Mouse (Mus musculus) induced T-regulatory cell, adult 2 months (primary cell): ENCODE results near the gene Naaladl2.

ENCODE experiments used
- DNase-seq: peaks from one replicate; pipeline ENCODE4 v3.0.0-alpha.2; 2012; ENCODE audit warnings: low read depth

Gene Naaladl2

DNA sequence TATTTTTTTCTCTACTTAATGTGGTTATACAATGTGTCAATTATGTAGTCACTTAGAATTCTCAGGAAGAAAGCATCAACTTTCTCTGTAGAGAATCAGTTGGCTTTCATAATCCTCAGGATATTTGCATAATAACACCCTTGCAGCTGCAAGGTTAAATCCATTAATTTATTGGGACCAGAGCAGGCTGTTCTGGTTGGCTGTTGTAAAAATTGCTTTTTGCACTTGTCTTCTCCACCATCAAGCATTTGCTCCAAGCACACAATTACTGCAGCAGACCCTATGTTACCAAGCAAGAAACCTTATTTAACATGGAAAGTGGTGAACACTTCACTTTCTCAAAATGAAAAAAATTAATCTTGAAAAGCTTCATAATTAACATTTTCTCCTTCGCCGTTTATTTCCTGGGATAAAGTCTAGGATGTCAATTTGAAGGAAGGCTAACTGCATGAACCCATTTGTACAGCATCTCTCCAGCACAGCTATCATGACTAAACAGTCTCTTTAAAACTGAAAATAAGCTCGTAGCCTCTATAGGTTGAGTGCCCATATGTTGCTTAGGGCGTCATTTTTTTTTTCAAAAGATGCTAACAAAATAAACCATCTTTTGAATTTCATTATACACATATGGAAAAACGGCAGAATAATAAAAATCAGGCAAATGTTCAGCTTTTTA lies 205.4 kb downstream of the Naaladl2 start:
- no peak for DNase-seq

DNA sequence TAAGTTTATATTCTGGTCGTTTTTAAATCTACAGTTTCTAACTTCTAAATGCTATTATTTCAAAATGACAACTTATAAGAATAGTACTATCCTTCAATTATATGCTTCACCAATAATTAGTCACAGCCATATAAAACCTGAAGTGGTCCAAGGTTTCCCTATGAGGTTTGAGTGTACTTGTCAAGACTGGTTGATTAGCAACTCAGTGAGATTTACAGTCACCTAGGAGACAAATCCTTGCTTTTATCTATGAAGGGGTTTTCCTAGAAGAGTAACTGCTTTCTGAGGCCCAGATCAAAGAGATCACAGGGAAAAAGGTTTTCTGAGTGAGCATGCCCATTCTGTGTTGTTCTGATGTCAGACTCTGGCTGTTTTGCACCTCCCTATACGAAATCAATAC lies 222.2 kb downstream of the Naaladl2 start:
- no peak for DNase-seq

DNA sequence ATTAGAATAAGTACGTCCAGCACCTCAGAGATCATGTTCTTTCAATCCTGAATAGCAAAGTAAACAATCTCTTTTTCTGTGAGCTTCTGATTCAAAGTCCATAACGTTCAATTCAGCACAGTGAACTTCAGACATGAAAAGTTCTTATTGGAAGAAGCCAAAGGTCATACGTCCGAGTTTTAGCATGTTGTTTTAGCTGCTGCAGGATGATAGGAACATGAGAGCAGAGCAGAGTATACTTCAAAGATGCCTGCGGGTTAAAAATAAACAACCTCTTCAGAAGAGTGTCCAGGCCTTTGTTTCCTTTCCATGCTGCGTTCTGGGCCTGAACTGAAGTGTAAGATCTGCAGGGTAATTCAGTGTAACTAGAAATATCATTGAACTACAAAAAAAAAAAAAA lies 222.7 kb downstream of the Naaladl2 start:
- DNase-seq: no peak

DNA sequence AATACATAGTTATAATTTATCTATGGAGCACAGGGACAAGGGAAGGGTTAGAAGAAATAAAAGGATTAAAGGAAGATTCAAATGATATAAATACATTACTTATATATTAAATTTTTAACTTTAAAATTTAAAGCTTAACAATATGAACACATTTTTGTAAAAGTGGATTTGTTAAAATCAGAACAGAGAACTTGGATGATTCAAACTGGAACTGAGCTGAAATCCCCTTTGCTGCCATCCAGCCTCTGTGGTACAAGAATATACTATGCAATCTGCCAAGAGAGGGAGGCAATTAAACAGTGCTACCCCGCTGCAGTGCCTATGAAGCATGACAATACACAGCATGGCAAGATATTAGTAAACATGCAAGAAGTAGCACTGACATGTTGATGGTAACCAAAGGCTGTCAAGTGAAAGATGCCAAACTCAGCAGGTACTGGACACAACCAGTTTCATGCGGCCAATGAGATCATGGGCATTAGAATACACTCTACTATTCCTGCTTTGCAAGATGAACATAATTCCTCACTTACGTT lies 238.6 kb downstream of the Naaladl2 start:
- DNase-seq: no peak

DNA sequence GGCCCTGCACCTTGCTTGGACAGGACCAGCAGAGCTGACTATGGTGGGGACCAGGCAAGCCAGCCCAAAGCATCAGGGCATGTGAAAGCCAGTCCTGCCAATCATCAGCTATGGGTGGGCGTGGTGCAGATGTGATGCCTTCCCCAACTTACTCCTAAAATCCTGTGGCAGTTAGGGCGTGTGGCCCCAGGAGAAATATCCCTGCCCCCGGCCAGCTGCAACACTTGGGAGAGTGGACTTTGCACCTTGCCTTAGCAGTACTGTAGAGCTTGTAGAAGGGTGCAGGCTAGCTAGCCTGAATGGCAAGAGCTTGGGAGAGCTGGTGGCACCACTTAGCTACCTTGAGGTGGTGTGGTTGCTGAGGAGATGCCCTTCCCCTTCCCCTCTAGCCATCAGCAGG lies 255.3 kb downstream of the Naaladl2 start:
- no peak for DNase-seq

DNA sequence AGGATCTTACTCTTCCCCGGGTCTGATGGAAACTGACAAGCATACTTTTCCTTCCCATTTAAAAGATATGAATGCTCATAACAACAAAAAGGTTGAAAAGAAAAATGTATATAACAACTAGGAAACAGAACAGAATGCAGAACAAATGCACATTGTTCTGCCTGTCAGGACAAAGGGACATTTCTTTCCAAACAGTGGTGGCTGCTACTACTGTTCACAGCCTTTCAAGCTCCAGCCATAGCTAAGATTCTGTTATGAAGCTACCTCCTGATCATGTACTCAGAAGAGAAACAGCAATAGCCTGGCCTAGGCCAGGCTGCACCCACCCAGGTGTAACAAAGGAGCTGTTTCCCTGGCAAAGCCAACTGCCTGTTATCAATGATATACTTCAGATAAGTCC lies 271.8 kb downstream of the Naaladl2 start:
- no peak for DNase-seq

DNA sequence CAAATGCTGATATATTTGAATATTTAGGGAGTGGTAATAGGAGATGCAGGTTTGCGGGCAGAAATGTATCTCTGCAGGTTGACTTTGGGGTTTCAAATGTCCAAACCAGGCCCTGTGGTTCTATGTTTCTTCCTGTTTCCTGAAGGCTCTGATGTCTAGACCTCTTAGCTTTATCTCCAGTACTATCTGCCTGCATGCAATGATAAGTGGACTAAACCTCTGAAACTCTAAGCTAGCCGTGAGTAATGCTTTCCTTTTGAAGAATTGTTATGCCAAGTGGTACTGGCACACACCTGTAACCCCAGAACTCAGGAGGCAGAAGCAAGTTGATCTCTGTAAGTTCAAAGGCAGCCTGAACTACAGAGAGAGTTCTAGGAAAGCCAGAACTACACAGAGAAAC lies 291.1 kb downstream of the Naaladl2 start:
- no peak for DNase-seq

DNA sequence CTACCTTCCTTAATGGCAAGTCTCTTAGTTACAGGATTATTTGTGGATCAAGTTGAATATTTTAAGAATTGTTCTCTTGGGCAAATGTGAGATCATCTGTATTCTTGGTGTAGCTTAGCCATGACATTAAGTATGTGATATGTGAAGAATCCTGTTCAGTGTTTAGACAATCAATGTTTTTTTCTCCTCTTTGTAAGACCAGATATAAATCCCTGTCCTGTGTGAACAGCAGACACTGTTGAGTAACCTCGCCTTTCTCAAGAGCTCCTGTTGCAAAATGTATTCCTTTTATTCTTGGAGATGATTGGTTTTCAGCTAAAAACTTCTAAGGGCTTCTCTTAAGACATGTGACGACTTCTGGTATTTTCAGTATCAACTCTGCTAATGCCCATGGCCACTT lies 347.3 kb downstream of the Naaladl2 start:
- no peak for DNase-seq

DNA sequence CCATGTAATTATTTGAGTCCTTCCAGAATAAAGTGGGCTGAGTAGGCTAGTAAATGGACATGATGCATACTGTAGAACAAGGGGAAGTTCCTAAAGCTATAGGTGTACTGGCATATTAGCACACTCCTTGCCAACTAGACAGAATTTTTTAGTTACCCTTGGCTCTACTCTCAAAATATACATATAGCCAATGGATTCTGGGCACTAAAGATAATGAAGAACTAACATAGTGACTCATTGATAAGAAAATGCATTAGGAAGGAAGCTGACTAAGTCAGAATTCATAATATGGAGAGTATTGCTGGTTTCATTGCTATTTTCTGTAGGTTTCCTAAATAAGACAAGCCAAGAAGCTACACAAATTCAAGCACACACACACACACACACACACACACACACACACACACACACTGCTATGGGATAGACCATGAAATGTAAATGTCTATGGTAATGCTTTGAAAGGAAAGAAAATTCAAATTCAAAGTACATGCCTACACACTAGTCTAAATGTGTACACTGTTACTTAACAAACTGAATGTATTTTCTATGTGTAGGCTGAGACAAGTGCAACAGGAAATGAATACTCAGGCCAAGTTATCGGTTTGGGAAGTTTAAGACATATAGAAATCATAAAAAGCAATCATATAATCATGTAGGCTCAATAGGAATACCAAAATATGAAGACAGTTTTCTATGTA lies 356.5 kb downstream of the Naaladl2 start:
- DNase-seq: no peak

DNA sequence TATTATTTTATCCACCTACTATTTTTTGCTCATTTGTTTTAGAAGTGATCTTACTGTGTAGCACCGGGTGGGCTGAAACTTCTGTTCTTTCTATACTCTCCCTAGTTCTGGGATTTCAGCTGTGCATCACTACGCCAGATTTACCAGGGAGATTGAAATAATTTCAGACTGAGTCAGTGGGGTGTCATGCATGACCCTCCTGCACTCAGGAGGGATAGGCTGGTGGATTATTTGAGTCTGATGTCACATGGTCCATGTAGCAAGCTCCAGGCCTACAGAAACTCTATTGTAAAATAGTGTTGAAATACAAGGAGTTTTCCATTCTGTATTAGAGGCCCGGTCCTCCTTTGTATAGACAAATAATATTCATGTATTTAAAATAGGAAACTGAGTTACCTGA lies 360.0 kb downstream of the Naaladl2 start:
- no peak for DNase-seq

DNA sequence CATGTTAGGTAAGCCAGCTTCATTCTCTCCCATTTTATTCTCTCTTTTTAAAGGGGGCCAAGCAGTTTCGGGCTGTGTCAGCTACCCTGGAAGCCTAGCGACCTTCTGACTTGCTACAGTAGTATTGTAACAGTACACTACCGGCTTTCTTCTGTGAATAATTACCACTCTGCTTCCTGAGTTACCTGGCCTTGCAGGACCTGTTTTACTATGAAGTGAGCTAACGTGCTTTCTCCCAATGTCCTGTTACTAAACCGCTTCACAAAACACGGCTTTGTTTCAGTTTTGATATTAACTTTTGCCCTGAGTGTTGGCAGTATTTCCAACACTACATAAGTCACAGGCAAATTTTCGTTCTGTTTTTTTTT lies 360.6 kb downstream of the Naaladl2 start:
- no peak for DNase-seq

DNA sequence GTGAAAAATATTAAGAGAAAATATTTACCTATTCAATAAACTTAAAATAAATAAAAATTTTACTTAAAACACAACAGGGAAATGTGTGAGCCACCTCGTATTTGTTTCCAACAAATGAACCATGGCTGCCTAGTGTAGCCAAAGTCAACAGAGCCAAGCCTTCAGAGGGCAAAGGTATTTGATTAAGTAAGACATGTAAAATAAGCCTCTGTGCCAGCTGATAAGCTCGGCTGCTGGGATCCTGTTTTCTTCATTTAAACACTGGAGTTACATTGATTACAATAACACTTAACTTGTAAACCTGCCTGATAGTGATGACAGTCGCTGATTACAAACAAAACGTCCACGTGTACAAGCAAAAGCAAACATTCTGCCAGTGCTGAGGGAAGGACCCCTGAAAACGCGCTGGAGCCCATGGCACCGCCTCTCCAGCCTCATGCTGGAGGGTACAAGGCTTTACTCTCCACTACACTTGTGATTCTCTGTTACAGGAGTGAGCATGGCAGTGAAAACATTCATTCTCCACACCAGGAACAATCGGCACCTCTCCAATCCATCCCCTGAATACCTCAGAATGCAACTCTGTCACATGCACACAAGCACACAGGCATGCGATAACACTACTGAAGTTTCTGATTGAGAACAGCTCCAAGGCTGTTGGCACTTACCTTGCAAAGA lies 361.1 kb downstream of the Naaladl2 start:
- no peak for DNase-seq

DNA sequence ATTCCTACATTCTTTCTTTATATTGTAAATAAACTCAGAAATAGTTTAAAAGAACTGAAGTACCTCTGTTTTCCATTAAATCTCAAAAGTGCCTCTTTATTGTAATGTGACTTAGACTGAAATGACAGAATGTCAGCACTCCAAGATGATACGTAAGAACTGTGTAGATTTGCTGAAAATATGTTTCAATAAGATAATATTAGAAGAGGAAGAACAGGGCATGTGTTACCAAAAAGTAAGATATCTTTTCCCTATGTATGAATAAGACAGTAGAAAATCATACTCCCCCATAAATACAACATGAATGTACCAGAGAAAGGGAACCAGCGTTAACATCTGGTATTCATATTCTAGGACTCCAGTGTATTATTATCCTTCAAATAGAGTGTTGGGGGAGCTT lies 362.4 kb downstream of the Naaladl2 start:
- DNase-seq: no peak

DNA sequence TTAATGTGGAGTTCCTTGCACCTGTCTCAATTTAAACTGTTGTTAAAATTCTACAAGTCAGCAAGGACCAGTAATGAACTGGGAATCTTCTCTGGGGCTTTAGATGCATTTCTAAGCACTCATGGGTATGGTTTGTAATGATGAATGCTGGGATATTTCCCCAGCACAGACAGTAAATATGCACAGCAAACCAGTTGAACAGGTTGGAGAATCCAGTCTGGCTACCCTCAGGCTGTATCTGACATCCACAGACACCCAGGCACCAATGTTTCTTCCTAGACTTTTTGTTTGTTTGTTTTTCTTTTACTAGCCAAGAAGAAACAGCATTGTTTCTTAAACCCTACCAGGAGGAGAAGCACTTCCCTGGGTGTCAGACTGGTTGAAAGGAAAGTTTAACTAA lies 365.6 kb downstream of the Naaladl2 start:
- DNase-seq: no peak

DNA sequence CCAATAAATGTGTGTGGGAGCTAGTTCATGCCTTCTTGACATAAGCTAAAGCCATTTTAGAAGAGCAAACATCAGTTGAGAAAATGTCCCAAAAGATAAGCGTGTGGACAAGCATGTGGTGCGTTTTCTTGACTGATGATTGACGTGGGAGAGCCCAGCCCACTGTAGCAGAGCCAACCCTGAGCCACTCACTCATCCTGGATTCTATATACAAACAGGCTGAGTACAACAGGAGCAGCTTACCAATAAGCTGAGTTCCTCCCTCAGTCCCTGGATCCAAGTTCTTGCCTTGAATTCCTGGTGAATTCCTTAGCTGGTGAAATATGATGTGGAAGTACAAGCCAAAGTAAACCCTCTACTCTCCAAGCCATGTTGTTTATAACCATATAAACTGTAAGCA lies 395.0 kb downstream of the Naaladl2 start:
- no peak for DNase-seq

DNA sequence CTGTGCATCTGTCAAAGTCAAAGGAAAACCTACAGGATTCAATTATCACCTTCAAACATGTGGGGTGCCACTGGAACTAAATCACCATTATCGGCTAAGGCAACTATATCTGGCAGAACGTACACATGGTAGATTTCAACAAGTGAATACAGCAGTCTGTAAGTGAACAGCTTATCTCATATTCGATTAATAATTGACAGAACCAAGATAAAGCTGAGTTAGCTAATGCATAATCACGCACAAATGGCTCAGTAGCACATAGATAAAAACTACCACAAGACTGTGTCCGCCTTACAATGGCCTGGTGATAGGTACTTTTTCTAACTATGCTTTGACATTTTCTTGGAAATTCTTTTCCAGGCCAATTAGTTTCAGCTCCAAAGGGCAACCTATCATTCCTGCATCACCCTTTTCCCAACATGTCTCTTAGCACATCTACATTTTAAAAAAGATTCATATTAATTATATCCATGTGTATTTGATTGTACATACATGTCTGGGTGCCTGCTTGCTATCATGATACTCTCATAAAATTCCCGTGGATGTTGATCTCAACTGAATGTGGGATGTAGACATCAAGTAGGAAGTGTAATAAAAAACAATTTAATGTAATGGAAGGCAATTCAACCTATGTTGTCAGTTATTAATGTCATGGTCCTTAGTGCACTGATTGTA lies 396.7 kb downstream of the Naaladl2 start:
- no peak for DNase-seq

DNA sequence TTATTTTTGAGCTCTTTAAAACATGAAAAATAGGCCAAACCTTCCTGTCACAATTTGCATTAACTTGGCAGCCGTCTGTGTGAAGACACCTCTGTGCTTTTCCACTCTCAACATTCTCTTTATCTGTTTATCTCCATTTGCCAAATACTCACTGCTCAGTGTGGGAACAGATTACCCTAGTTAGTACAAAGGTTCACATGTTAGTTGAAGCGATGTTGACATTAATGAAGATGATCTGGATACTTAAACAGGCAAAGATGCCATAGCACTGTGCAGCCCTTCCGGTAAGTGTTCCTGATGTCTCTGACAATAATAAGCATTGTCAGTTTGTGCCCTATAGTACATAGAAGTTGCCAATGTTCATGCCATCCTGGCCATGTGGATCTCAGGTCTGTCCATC lies 400.1 kb downstream of the Naaladl2 start:
- no peak for DNase-seq

DNA sequence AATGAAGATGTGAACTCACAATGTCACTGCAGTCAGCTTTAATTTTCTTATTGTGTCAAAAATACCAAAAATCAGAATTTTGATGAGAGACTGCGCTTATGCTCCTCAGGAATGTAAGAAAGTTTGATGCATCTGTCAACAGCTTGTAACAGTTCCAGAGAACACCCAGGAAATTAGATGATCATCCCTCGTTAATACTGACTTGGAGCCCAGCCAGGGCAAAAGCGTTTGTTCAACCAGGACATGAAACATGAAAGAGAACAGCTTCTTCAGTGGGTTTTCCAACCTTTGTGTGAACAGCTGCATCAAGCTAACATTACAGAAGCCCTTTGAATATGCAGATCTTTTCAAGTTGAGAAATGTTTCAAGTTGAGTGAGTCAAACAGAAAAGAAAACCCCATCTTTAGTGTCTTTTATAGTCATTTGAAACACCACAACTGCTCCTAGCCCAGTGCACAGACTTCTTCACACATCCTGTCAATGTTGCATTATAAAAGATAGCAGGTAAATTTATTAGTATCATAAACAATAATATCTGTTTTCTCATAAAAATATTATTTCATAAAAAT lies 424.8 kb downstream of the Naaladl2 start:
- no peak for DNase-seq

DNA sequence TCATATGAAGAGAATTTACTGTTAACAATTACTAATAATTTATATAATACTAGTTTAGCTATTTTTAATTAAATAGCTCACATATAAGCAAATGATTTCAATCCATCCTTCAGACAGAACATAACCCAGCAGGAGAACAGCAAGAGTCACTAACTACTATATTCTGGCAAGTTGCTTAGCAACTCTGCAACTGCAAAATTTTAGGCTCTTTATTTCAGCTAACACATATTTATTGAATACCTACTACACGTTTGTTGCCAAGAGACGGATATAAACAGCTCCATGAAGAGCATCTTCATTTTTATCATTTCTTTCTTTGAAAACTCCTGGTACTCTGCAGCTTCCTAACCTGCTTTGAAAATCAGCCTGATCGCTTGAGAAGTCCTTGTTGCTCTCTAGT lies 429.3 kb downstream of the Naaladl2 start:
- DNase-seq: no peak

DNA sequence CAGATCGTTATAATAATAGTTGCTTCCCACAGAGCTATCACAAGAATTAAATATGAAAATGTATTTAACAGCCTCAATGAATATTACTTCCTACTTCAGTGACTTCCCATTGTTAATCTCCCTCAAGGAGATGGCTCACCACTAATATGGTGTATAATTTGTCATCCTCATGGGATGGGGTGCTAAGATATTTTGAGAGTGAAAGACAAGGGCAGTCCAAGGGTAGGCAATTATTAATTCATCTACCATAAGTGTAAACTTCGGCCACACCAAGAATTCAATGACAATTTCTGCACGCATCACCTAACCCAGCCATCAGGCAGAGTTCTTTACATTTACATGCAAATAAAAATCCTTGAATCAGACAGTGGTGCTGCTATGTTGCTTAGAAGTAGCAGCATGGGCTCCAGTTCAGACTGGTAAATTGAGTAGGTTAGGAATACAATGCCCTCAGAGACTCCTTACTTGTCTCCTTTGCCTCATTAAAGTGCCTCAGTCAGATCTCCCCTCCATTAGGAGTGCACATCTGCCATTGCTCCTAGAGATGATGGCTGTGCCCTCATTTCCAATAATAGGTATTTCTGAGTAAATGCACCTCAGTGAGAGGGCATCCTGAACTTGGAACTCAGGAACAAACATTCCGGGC lies 438.2 kb downstream of the Naaladl2 start:
- no peak for DNase-seq

DNA sequence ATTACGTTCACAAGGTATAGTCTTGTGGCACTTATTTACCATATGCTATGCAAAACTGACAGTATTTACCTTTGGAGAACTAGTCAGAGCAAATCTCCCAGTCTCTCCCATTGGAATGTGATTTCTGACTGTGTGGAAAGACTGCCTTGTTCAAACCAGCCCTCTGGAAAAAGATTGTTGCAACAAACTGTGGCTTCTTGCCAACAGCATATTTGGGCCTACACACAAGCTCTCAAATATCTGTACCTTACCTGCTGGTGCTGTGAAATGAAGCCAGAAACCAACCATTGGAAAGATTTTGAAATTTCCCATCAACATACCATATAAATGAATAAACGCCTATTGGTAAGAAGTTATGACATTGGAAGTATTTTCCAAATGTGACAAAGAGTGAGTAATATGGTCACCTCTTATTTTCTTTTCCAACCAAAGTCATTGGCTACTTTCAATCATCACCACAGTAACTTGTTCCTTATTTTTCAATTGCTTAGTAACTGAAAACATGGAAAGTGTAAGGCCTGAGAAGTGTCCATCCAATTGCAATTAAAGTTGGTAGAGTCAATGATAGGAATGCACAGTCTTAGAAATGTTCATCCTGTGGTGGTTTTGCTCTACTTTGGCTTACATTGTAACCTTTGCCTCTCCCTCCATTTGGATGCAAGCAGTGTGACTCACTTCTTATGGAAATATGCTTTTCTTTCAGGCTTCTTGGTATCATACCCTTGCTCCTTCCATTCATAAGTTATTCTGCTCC lies 453.7 kb downstream of the Naaladl2 start:
- DNase-seq: no peak
